Mouse (Mus musculus): ENCODE measurements at regions not wholly inside any gene's neighbourhood (a gene's known extent, or its start where the extent isn't known, plus 50 kb on each side); places are given as distances from the start of the nearest gene placed in this dataset.
A peak's percentile ranks its signal among the peaks of the same experiment; 100 is the strongest.
"Not testable (repeated sequence)": the region's sequence is repeated elsewhere in the genome, so short reads cannot be mapped to it uniquely, and the experiment has no call there.

DNA sequence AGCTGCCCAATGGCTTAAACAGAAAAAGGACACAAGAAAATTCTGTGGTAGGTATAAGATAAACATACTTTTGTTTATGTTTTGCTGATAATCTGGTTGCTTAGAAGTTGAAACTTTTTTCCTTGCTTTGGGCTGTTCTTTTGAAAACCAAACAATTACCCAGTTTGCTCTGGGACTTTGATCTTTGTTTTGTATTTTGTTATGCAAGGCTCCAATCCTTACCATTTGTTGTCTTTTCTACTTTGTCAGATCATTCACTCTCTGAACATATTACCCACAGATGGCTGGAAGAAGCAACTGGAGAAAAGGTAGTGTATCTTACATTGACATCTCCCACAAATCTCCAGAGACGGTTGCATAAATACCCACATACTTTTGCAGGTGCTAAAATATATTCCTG is 203.1 kb upstream of the Zfp960 start:
- no peak for ATAC-seq (ENCODE audit: extremely low read depth, insufficient number of reproducible peaks, low FRiP score, poor library complexity, severe bottlenecking)

DNA sequence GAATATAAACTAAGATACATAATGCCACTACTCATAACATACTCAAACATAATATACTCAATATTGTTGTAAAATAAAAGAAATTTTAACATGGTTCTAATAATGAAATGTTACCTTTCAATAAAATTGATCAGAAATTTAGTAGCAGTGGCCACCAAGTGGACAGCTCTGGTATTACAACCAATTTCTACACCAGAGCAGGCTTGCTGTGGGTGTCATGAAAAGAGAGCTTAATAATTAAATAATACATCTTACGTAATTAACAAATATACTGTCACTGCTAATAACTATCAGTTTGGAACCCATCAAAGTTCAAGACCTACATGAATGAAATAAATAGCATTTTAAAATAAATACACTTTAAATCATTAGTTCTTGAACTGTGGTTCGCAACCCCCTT is 163.1 kb upstream of the Zfp960 start:
- peak; percentile 60; the same call in 1 of the 2 replicates for ATAC-seq (ENCODE audit: extremely low read depth, insufficient number of reproducible peaks, low FRiP score, poor library complexity, severe bottlenecking)

DNA sequence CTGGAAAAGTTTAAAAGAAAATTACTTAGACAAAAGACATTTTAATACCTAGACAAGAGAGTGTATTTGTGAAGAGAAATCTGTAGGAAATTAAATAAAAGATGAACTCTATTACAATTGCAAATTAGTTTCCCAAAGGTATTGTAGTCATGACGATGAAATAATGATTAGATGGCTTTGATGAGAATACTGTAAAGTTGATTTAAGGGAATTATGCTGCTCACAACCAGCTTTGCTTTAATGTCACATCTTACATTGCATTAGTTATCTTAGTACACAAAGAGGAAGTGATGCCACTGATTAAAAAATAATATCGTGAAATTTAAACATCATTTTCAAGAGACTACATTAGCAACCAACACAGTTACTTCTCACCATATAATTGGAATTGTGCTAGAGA is 145.7 kb upstream of the Zfp960 start:
- ATAC-seq (ENCODE audit: extremely low read depth, insufficient number of reproducible peaks, low FRiP score, poor library complexity, severe bottlenecking) = no peak

DNA sequence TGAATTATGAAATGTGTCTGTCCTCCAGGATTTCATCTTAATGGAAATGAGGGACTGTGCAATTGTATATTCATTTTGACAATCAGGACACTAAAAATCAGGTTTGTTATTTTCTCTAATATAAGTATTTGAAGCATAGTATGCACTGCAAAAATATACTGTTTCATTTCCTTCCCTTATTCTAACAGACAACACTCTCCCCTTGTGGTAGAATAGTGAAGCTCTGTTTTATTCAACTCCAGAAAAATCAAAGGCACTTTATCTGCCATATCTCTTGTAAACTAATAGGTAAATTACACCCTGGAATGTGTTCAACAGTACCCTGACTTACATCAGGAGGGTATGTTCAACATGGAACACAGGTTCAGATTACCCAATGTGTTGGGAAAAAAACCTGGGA is 137.7 kb upstream of the Zfp960 start:
- no peak for ATAC-seq (ENCODE audit: extremely low read depth, insufficient number of reproducible peaks, low FRiP score, poor library complexity, severe bottlenecking)

DNA sequence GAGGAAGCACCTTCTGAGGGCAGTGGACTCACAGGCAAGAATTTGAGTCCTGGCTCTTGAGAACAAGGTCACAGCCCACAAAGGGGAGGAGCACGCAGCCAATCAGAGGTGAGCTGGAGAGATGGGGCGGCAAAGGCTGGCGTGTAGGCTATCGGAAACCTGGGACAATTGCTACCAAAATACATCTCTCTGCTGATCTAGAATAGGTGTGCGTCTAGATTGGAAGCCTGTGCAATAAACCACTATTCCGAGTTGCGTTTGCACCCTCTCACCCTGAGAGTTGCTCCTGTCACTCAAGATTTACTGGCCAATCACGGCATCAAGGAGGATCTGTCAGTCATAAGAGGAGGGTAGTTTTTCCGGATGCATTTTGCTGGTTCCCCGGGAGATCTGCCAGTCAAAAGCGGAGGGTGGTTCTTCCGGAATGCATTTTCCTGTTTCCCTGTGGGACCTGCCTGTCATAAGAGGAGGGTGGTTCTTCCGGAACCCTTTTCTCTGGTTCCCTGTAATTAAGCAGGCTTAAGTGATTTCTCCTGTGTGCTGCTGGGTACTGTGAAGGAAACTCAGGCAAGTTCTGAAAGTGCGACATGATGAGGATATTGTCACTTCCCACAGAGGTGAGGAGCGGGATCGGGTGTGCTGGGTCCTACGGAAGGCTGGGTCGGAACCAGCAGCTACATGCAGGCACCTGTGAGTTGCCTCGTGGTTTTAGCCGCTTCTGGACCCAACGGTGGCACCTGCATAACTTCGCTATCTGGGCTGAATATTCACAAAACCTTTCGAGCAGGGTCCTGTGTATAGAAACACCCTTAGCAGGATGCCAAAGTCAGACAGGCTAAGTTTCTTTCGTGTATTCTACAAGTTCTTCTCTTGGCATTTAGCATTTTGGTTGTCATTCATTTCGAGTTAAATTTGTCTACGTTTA is 112.6 kb upstream of the Zfp960 start:
- peak; percentile 100 for ATAC-seq (ENCODE audit: extremely low read depth, insufficient number of reproducible peaks, low FRiP score, poor library complexity, severe bottlenecking)

DNA sequence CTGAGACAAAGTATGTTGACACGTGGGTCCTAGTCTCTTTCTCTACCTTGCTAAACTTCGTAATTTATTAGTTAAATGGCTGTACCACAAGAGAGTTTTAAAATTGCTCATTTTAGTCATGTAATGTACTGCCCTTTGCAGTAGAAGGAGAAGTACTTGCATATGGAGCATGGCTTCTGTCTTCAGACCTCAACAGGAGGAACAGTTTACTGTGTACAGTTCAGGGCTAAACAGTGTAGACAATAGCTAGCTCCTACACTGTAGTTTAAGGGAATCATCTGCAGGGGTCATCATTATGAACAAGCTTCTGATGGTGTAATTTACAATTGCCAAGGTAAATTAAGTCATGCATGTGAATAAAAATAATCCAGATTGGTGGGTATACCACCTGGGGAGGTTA is 111.8 kb upstream of the Zfp960 start:
- ATAC-seq (ENCODE audit: extremely low read depth, insufficient number of reproducible peaks, low FRiP score, poor library complexity, severe bottlenecking) = not testable (repeated sequence)

DNA sequence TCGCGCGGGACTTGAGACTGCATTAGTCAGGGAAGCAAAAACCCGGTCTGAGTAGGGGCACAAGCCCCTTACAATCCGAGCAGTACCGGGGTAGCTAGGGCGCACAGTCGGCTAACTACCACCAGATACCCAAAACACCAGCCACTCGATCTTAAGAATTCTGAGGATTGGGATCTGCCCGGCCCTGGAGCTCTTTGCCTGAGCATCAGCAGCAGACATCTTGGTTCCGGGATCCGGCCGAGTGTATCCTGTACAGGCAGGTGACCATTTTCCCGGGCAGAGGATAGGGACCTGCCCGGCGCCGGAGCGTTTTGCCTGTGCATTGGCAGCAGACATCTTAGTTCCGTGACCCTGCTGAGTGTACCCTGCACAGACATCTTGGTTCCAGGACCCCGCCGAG is 66.7 kb upstream of the Zfp960 start:
- not testable (repeated sequence) for ATAC-seq (ENCODE audit: extremely low read depth, insufficient number of reproducible peaks, low FRiP score, poor library complexity, severe bottlenecking)

DNA sequence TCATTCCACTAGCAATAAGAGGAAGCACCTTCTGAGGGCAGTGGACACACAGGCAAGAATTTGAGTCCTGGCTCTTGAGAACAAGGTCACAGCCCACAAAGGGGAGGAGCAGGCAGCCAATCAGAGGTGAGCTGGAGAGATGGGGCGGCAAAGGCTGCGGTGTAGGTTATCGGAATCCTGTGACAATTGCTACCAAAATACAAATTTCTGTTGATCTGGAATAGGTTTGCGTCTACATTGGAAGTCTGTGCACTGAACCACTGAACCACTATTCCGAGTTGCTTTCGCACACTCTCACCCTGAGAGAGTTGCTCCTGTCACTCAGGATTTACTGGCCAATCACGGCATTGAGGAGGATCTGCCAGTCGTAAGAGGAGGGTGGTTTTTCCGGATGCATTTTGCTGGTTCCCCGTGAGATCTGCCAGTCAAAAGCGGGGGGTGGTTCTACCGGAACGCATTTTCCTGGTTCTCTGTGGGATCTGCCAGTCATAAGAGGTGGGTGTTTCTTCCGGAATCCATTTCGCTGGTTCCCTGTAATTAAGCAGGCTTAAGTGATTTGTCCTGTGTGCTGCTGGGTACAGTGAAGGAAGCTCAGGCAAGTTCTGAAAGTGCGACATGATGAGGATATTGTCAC is 59.2 kb upstream of the Zfp960 start:
- ATAC-seq (ENCODE audit: extremely low read depth, insufficient number of reproducible peaks, low FRiP score, poor library complexity, severe bottlenecking) = peak; percentile 100

DNA sequence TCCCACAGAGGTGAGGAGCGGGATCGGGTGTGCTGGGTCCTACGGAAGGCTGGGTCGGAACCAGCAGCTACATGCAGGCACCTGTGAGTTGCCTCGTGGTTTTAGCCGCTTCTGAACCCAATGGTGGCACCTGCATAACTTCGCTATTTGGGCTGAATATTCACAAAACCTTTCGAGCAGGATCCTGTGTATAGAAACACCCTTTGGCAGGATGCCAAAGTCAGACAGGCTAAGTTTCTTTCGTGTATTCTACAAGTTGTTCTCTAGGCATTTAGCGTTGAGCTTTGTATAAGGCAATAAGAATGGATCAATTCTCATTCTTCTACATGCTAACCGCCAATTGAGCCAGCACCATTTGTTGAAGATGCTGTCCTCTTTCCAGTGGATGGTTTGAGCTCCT is 58.6 kb upstream of the Zfp960 start:
- ATAC-seq (ENCODE audit: extremely low read depth, insufficient number of reproducible peaks, low FRiP score, poor library complexity, severe bottlenecking) = not testable (repeated sequence)
